Mouse (Mus musculus): ENCODE measurements around the gene N4bp2l2.

The N4bp2l2 gene

DNA sequence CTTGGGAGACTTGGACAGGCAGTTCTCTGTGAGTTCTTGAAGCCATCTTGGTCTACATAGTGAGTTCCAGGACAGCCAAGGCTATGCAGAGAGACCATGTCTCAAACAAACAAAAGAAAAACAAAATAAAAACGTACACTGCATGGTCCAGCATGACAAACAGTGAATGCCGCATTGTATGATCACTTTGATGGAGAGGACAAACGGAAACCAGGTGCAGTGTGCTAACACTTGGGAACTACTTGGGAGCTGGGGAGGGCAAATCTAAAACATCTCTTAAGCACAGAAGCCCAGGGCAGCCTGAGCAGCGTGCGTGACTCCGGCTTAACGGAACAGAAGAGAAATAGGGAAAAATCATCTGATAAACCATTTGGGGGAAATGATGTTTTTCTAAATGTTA is 68.9 kb downstream of the N4bp2l2 start, which contains the start of gene N4bp2l1:
N4bp2l1 (minus strand) TSS at position 101 of the 400 bp plus-strand sequence.
- no peak for DNase-seq (ENCODE audit: low spot score)

DNA sequence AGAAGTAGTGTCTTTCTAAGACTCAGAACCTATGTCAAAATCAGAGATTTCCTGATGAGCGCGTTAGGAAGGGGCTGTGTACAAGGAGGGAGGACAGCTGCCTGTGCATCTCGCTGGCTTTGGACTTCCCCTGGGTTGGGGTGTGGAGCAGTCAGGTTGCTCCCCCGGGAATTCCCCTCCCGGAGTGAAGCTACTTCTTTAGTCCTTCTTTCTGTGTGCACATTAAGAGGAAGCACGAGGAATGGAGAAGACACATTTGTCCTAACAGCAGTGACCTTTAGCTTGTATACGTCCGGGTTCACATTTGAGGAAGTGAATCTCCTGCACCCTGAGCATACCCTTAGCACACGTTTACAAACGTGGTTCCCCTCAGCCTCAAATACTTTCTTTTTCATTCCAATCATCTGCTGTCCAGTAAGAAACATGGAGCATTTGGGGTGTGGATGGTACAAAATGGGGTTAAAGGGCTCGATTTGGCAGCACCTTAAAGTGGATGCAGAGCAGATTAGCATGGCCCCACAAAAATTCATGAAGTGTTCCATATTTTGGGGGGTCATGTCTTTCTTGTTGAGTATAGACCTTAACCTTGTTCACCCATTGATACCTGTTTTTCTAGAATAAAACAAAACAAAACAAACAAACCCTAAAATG is 70.5 kb downstream of the N4bp2l2 start:
- no peak for DNase-seq (ENCODE audit: low spot score)

DNA sequence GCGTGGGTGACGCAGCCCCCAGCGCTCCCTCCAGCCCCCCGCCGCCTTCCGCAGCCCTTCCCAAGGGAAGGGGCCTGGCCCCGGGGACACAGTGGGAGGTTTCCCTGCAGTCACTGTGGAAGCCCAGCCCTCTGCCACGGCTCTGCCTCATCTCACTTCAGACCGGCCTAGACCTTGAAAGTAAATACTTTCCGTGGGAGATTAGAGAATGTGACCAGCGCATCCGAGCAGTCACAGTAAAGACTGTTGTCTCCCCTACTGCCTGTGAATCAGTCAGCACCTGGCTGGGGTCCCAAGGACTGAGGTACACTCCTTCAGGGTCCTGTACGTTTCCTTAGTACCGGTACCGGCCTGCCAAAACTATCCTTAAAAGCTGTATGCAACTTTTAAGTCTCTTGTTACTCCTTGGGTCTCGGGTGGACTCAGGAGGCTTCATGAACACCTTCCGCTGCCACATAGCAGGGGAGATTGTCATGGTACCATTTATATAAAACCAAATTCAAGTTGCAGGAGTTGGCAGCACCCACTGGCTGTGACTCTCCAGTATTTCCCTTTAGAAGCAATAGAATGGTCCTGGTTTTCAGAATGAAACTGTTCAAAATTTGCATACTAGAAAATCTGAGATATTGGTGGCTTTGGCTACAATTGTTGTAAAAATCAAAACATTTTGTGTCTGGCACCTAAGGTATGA is 71.2 kb downstream of the N4bp2l2 start:
- DNase-seq (ENCODE audit: low spot score) = peak; percentile 75

DNA sequence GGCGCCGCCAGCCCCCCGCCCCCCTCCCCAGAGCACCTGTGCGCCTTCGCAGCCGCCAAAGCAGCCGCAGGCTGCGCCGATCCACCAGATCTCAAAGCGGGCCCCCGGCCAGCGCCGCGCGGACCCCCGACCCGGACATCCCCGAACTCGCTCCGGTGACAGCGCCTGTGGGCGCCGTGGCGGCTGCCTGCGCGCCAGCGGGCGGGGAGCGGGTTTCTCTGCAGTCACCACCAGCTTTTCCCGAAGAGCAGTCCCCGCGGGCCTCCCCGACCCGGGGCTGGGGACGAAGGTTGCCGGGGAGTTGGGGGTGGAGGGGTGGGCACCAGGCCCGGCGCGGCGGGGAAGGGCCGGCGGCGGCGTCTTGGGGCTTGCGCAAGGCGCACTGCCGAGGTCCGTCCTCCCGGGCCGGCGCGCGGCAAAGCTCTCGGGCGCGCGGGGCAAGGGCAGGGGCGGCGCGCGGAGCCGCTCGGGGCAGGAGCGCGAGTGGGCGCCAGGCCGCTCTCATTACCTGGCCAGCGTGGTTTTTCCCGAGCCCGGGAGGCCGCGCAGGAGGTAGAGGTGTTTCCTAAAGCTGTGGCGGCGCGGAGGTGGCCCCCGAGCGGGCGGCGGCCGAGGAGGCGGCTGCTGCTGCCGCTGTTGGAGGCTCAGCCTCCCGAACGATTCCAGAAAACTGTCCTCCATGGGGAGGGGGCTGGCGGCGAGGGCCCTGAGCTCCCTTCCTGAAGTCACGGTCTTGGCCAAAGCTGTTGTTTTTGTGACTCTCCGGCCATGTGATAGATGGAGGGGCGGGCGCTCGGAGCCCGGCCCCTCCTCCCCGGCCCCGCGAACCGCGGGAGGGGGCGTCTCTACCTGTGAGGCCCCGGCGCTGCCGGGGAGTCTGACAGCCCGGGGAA is 72.0 kb downstream of the N4bp2l2 start:
- peak; percentile 76 for DNase-seq (ENCODE audit: low spot score)

DNA sequence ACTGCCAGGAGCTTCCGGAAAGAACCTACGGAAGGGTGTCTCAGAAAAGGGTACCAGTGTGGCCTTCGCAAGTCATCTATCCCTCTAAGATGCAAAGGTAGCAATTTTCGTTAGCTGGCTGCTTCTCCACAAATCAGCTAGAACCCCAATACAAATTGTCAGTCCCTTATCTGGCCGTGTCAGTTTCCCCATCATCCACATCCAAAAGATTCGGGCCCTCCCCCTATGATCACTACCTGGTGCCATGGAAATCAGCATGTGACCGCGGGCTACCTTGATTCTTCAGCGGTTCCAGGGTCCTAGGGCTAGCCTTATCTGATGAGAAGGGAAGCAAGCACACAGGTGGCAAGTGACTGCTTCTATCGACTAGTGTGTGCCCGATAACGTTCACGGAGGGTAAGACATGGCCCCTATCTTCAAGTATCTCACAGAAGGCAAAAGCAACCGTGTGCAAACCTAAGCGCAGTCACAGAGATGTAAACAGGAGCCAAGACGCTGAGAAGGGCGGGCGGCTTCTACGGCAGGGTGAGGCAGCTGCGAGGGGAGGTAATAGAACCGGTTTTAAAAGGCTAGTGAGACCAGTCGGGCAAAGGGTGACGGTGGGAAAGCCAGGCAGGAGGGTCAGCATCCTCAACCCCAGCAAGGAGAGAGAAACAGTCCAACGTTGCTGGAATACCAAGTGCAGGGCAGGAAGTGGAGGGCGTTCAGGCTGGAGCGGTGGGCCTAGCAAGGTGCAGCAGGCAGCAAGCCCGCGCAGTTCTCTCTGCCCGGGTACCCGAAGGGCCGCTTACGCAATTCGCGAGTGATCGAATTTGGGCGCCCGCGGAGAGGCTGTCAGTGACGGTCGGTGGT is 72.9 kb downstream of the N4bp2l2 start:
- no peak for DNase-seq (ENCODE audit: low spot score)

DNA sequence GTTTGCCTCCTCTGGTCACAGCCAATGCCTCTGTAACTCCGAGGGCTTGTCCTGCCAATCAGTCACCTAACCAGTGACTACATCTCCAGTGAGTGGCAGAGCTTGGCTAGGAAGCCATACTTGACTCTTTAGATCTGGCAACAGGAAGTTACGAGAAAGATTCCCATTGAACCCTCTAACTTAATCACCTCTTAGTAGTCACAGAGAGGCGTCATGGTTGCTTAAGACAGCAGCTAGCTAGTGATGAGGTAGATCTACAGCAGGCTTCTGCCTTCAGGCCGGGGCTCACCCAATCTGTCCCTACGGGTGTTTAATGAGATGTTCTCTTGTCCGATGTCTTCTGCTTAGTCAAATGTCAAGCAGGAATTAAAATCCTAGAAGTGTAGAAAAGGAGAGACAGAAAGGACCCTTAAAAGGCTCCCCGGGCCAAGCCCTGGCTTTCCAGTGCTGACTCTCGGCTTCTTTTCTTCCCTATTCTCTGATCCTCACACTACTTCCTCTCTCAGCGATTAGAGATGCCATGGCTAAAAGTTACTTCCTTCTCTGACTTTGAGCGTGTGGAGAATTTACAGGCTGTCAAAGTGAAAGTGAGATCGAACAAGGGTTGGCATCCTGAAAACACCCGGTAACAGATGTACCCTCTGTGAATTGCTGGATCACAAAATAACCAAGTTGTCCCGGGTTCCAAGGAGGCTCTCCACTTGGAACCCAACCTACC is 73.6 kb downstream of the N4bp2l2 start:
- DNase-seq (ENCODE audit: low spot score) = no peak

DNA sequence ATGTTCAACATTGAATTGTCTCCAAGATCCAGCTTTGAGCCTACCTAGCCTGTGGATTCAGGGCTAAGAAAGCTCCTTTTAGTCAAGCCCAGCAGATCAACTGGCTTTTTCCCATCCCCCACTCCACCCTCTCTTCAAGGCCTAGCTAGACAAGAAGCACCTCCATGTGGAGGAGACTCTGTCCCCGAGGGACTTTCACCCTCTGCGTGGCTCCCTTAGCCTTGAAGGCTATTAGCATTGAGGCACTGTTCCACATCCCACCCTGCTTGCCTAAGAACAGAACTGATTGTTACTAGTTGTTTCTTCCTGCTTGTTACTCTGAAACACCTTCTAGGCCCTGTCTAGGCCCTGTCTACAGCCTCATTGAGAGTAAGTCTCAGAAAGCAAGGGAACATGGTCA is 76.0 kb downstream of the N4bp2l2 start:
- DNase-seq (ENCODE audit: low spot score) = no peak

DNA sequence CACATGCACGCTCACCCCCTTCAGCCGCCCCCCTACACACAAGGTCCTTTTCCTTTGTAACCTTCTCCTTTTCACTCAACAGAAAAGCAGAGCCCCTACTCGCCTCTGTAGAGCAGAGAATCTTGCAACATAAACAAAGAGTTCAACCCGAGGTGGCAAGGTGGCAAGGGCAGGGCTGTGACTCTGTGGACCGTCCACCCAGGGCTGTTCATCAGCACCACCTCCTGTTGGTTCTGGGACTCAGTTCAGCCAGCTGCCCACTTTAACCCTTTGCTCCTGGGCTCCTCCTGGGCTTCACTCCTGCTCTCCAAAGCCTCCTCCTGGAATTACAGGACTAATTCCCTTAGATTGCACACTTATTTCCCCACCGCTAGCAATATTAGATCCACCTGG is 81.7 kb downstream of the N4bp2l2 start:
- no peak for DNase-seq (ENCODE audit: low spot score)

DNA sequence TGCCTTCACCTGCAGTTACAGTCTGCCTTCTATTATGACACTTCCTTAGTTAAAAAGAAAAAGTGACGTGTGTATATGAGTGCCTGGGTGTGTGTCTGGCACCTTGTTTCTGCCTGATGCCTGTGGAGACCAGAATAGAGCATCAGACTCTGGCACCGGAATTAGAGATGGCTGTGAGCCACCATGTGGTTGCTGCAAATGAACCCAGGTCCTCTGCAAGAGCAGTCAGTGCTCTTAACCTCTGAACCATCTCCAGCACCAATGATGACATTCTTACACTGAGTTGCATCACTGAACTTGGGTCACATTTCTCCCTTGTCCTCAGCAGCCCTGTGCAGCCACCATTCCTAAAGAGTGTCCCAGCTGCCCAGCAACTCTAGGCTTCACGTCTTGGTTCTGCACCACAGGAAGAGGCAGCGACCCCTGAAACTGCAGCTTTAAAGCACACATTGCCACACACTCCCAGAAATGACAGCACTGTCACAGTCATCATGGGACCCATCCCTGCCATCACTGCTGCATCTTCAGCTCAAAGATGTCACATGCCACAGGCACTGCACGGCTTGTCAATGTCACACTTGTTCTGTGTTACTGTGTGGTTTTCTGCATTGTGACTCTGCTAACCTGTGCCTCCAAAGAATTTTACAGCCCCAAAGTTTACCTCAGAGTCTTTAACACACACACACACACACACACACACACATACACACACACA is 82.2 kb downstream of the N4bp2l2 start:
- no peak for DNase-seq (ENCODE audit: low spot score)

DNA sequence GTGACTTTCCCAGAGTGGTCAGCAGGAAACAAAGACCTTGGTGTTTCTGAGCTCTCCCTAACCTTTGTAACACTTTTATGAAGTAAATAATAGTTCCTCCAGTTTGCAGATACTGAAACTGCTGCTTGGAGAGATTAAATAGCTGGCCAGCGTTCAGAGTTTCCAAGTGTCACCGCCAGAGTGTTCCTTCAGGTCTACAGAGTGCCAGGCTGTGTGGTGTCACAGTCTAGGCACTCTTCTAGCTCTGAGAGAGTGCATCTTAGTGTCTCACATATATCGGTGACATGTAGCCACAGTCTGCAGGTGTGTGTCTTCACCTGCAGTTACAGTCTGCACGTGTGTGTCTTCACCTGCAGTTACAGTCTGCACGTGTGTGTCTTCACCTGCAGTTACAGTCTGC is 82.8 kb downstream of the N4bp2l2 start:
- DNase-seq (ENCODE audit: low spot score) = no peak

DNA sequence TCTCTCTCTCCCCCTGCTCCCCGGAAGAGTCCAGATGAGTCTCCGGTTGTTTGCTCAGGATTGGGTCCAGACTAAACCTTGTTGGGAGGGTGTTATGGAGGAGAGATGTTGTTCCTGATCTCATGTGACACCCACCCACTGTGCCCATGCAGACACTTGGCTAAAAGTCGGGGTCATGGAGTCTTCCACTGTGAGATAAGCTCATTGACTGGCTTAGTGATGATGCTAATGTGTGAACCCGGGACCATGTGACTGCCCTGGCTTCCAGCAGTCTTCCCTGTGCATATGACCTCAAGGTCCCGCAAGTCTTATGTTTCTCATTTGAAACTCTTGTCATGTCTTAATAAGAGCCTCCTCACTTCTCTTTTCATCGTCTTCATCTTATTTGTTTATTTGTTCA is 84.8 kb downstream of the N4bp2l2 start:
- DNase-seq (ENCODE audit: low spot score) = no peak

DNA sequence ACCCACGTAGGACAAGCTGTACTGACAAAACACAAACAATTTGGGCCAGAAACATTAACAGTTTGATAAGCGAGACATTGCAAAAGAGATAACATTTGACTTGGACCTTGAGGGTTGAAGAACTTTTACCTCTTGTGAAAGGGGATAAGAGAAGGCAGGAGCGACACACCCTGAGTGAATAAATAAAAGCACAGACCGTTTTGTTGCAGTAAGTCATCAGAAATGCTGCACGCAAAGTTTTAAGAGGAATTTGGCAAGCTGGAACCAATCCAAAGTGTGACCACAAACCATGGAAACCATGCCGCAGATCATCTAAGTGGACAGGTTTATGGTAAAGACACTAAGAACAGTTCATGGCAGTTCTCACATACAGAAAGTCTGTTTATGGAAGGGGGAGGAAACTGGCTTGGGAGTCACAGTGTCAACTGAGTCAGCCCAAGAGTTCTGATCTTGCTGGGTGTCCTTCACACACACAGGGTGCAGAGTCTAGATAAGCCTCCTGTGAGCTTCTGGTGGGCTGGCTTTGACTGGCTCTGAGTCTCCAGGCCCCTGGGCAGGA is 87.3 kb downstream of the N4bp2l2 start:
- DNase-seq (ENCODE audit: low spot score) = no peak

DNA sequence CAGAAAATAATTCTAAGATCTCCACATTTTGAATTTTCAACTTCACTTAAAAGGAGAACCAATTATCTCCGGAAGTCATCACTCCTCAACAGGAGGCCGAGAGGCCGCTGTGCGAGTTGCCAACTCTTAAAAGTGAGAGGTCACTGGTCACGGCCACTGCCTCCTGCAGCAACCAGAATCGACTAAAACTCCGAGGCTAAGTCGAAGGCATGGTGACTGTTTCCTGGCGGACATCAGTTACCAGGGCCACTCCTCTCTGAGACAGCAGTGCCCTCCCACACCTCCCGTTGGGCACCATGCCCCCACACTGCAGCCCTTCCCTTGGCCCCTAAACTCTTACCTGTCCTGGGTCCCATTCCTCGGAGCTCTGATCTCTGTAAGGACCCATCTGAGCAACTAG is 89.2 kb downstream of the N4bp2l2 start:
- no peak for DNase-seq (ENCODE audit: low spot score)

DNA sequence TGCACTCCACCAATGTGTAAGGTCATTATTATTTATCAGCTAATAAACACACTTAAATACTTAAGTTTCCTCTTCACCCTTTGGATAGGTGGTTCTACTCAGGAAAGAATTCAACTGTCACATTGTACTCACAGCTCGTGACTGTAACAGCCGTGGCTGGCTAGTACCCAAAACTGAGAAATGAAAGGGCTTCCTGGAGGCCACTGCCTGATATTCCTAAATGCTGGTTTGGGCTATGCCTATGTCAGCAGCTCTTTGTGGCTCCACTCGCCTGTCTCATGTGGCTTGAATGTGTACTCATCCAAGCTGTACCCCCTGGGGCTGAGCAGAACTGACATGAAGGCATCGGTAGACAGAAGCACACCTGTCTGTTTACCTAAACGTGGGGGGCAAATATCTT is 91.1 kb downstream of the N4bp2l2 start:
- DNase-seq (ENCODE audit: low spot score) = no peak

DNA sequence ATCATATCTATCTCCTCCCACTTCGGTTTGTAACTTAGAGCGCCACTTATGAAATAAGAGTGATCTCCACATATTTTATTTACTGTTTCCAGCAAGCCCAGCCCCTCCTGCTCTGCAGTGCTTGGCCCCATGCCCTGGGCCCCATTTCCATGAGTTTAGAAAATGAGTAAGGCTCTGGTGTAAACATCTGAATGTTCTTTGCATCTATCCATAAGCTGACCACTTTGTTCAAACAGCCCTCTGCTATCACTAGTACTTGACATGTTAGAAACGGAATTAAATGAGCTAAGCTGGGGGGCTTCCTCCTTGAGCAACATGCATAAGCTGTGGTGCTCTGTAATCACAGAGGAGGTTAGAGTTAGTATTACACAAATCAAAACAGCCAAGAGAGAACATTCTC is 91.6 kb downstream of the N4bp2l2 start:
- DNase-seq (ENCODE audit: low spot score) = no peak

DNA sequence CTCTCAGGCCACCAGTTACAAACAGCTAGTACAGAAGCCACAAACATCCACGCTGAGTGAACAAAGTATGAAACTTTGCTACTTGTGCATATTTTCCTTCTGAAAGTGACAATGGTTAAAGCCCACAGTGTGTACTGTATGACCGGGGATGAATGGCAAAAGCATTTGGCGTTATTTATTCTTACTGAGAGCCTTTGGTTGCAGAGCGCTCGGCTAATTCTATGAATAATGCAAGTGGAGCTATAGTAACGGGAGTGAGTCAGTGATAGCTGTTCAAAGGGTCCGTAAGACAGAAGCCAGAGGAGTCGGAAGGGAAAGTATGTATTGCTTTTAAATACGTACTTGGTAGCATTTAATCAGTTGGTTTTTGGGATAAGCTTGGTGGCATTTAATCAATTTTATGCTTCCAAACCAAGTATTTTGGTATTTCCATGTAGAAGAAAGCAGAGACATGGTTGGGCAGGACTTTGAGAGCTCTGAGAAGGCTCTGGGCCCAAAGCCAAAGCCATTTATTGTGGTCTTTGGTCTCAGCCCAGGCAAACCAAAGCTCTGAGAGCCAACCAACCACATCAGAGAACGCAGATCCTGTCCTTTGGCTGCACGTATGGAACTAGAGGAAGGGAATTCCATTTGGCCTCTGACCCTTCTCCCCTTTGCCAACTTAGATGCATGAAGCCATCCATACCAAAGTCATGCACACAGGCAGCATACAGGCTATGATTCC is 95.3 kb downstream of the N4bp2l2 start:
- DNase-seq (ENCODE audit: low spot score) = no peak

DNA sequence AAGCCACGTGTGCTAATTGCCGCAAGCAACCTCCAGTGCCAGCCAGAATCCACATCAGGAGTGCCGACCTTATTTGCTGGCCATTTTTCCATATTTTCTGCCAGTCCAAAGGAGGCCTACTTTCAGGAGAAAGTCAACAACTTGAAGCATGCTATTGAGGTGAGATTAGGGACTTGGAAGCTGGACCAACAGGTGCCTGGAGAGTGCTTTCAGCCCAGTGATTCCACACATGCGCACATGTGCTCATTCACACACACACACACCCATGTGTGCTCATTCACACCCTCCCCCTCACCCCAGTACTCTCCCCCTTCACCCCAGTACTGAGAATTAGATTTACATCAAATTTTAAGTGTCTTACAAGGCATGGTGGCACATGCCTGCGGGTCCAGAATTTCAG is 99.0 kb downstream of the N4bp2l2 start:
- no peak for DNase-seq (ENCODE audit: low spot score)

DNA sequence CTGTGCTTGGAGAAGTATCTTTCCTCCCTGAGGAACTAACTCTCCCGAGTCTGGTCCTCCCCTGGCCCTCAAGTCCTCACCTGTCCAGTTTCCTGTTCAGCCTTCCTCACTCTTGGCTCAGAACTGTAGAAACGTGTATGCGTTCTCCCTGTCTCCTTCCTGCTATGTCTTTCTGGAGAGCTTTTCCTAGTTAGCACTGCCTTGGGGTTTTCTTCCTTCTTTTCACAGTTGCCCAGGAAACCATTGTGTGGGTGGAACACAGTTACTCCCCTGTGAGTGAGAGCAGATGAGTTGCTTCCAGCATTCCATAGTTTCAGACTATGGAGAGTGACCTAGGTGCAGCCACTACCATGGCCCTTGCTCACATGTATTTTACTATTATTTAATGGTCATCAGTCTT is 99.8 kb downstream of the N4bp2l2 start:
- no peak for DNase-seq (ENCODE audit: low spot score)

DNA sequence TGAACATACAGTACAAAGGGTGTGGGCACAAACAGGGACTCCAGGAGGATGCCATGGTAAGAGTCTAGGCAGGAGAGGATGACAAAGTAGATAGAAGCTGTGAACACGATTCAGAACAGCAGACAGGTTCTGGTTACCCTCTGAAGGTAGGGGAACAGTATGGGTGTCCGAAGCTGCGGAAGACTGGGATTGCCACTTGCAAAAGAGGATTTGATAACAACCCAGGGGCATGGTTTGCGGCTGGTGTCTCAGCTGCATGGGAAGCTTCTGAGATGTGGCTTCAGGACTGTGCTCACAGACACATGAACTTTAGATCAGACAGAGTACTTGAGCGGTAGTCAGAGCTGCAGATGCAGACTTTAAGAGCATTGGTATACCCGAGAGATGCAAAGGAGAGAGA is 101.6 kb downstream of the N4bp2l2 start:
- no peak for DNase-seq (ENCODE audit: low spot score)

DNA sequence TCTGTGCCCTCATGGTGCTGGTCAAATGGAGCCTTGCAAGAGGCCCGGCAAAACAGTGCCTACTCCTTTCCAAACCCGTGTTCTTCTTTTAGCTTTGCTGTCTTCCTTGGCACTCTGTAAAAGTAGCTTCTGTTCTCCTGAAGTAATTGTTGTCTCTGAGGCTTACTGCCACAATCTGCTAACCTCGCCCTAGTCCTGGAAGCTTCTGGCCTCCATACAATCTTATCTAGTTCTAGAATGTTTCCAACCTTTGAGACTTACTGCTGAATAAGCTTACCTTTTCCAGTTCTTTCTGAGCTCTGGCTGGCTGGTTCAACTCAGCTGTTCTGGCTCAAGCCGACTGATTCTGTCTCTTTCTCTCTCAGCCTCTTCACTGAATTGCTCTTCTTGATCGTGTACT is 104.2 kb downstream of the N4bp2l2 start:
- DNase-seq (ENCODE audit: low spot score) = no peak
